Mouse (Mus musculus): ENCODE data around the gene Erlin1. TPM values are rescaled to one million over a fixed set of nuclear protein-coding genes. Genes with fewer than 3 reads are reported as not detected.

The Erlin1 gene
- polyA plus RNA-seq, 1 experiment from 2014 or later, result 21.9 TPM

Other genes starting within 250 kb of the Erlin1 start
- 37.5 and 37.7 TPM in 2 replicates for gene Dnmbp, start 129.6 kb downstream of the Erlin1 start, polyA plus RNA-seq (2014; fragmentation: Nextera tagmentation; extraction: Ambion mirVana)
- gene Cpn1, start 83.2 kb downstream of the Erlin1 start, polyA plus RNA-seq (2014; fragmentation: Nextera tagmentation; extraction: Ambion mirVana), result 11.4 and 15.5 TPM in 2 replicates
- gene Cyp2c23, start 40.6 kb downstream of the Erlin1 start, polyA plus RNA-seq (2014; fragmentation: Nextera tagmentation; extraction: Ambion mirVana), result 0.12 TPM in 1 of 2 replicates, not detected in the other
- 37.5 and 40.4 TPM in 2 replicates for gene Chuk, start 37.7 kb upstream of the Erlin1 start, polyA plus RNA-seq (2014; fragmentation: Nextera tagmentation; extraction: Ambion mirVana)
- 35.5 and 37.8 TPM in 2 replicates for gene Cwf19l1, start 66.1 kb upstream of the Erlin1 start, polyA plus RNA-seq (2014; fragmentation: Nextera tagmentation; extraction: Ambion mirVana)
- gene Bloc1s2, start 76.7 kb upstream of the Erlin1 start, polyA plus RNA-seq (2014; fragmentation: Nextera tagmentation; extraction: Ambion mirVana), result 85.5 and 97.1 TPM in 2 replicates
- 0.12 TPM in 1 of 2 replicates, not detected in the other for gene Pkd2l1, start 122.7 kb upstream of the Erlin1 start, polyA plus RNA-seq (2014; fragmentation: Nextera tagmentation; extraction: Ambion mirVana)
- gene Scd3, start 133.5 kb upstream of the Erlin1 start, polyA plus RNA-seq (2014; fragmentation: Nextera tagmentation; extraction: Ambion mirVana), result 0.19 and 0.67 TPM in 2 replicates
- gene Scd2, start 223.9 kb upstream of the Erlin1 start, polyA plus RNA-seq (2014; fragmentation: Nextera tagmentation; extraction: Ambion mirVana), result 341 and 386 TPM in 2 replicates

All from intestine, embryonic 14.5 days (tissue).